25 mouse cellular contexts compared by ENCODE assay signal in the genomic region with DNA sequence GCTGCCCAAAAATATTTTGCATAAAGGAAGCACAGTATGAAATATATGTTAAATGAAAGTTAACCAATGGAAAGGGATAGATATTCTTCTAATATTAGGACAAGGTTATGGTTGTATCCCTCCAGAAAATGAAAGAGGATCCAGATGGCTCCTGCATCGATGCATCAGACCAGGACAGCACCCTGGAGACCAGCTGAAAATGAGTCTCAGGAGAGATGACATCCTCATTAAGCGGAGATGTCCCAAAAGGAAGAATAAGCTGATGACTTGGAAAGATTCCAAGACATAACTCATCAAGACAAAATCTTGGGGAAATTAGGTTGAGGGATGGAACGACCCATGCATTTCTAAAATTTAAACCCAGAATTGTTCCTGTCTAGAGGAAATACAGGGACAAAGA.
"Had no signal": no experiment of that assay in that cellular context is flagged by ENCODE, and none has a peak within 500 bp of the region (broad histone marks: within the 10 kb centered on the region; RNA-seq: fewer than 3 reads in every experiment).

No protein-coding gene starts in this region.

- H3K36me3 ChIP-seq: heart, embryonic 10.5 days; hindbrain, embryonic 10.5 days; hindbrain, embryonic 13.5 days; hindbrain, embryonic 15.5 days; intestine, embryonic 15.5 days; limb, embryonic 10.5 days; limb, embryonic 12.5 days had no signal

- ATAC-seq: inflammation-experienced regulatory T-cells, adult 6 months; intestine, embryonic 15.5 days; intestine, postnatal 0 days had no signal

- H3K4me1 ChIP-seq: heart, embryonic 10.5 days; hindbrain, embryonic 10.5 days; hindbrain, embryonic 13.5 days; hindbrain, embryonic 15.5 days; intestine, embryonic 15.5 days; limb, embryonic 10.5 days; limb, embryonic 12.5 days had no signal

- H3K27ac ChIP-seq: gastrocnemius, adult 2 months; heart, embryonic 10.5 days; hindbrain, embryonic 10.5 days; hindbrain, embryonic 13.5 days; hindbrain, embryonic 15.5 days; intestine, embryonic 15.5 days; layer of hippocampus, adult 2 months; left cerebral cortex, adult 2 months; limb, embryonic 10.5 days; limb, embryonic 12.5 days had no signal

- H3K4me2 ChIP-seq: heart, embryonic 12.5 days; hindbrain, embryonic 13.5 days; hindbrain, embryonic 15.5 days; intestine, embryonic 15.5 days; limb, embryonic 12.5 days; liver, embryonic 11.5 days had no signal

- H3K4me3 ChIP-seq: gastrocnemius, adult 2 months; heart, embryonic 10.5 days; heart, embryonic 12.5 days; hindbrain, embryonic 10.5 days; hindbrain, embryonic 13.5 days; hindbrain, embryonic 15.5 days; intestine, embryonic 15.5 days; layer of hippocampus, adult 2 months; left cerebral cortex, adult 2 months; limb, embryonic 10.5 days; limb, embryonic 12.5 days had no signal

- H3K9ac ChIP-seq: heart, embryonic 12.5 days; hindbrain, embryonic 13.5 days; hindbrain, embryonic 15.5 days; intestine, embryonic 15.5 days; limb, embryonic 12.5 days had no signal

- H3K9me3 ChIP-seq: heart, embryonic 10.5 days; heart, embryonic 12.5 days; hindbrain, embryonic 10.5 days; hindbrain, embryonic 13.5 days; hindbrain, embryonic 15.5 days; intestine, embryonic 15.5 days; limb, embryonic 10.5 days; limb, embryonic 12.5 days had no signal

- DNase-seq: gastrocnemius, adult 2 months; gastrocnemius, postnatal 10 days; gastrocnemius, postnatal 25 days; heart, adult 18-20 months; heart, postnatal 10 days; heart, postnatal 4 days; kidney, adult 18-20 months; kidney, adult 8-10 months; kidney, postnatal 10 days; kidney, postnatal 25 days; kidney, postnatal 4 days; liver had no signal

- H3K27me3 ChIP-seq: heart, embryonic 12.5 days; hindbrain, embryonic 13.5 days; hindbrain, embryonic 15.5 days; intestine, embryonic 15.5 days; limb, embryonic 12.5 days had no signal
